Mouse (Mus musculus) stomach, postnatal 0 days (tissue): ENCODE data around the gene Cdipt. TPM values are rescaled to one million over a fixed set of nuclear protein-coding genes. Genes with fewer than 3 reads are reported as not detected.

Source experiments
- ATAC-seq: fragments of 200-750 bp; cut with Nextera tagmentation; 2 replicates; pipeline ENCODE4 v1.8.0; 2017; ENCODE audit not compliant: low FRiP score, low TSS enrichment
- DNase-seq: peaks from one replicate; pipeline ENCODE4 v3.0.0-alpha.2; 2016; ENCODE audit warnings: low spot score
- H3K27ac ChIP-seq: fragments of 300-500 bp; sonication (generic); replicated peaks from 2 replicates; pipeline ENCODE4 v1.5.1; 2014; ENCODE audit warnings: mild to moderate bottlenecking, control low read depth
- H3K27me3 ChIP-seq: fragments of 300-500 bp; sonication (generic); 2 replicates; pipeline ENCODE4 v1.6.1; 2014; ENCODE audit warnings: low read length; ENCODE audit not compliant: control insufficient read depth, insufficient read depth
- H3K36me3 ChIP-seq: fragments of 300-500 bp; sonication (generic); 2 replicates; pipeline ENCODE4 v1.6.1; 2014; ENCODE audit warnings: low read length, mixed read lengths; ENCODE audit not compliant: control insufficient read depth, insufficient read depth
- H3K4me1 ChIP-seq: fragments of 300-500 bp; sonication (generic); replicated peaks from 2 replicates; pipeline ENCODE4 v1.6.1; 2014; ENCODE audit warnings: antibody characterized with exemption; ENCODE audit not compliant: control insufficient read depth, insufficient read depth
- H3K4me2 ChIP-seq: fragments of 300-500 bp; sonication (generic); replicated peaks from 2 replicates; pipeline ENCODE4 v1.6.1; 2014; ENCODE audit warnings: low read depth, mild to moderate bottlenecking, control low read depth, moderate library complexity
- H3K4me3 ChIP-seq: fragments of 300-500 bp; sonication (generic); 2 replicates; pipeline ENCODE4 v1.5.1; 2014; ENCODE audit warnings: low read depth, low read length, control low read depth
- H3K9ac ChIP-seq: fragments of 300-500 bp; sonication (generic); 2 replicates; pipeline ENCODE4 v1.6.1; 2014; ENCODE audit warnings: mild to moderate bottlenecking, low read length, control low read depth, mixed read lengths
- H3K9me3 ChIP-seq: fragments of 300-500 bp; sonication (generic); 2 replicates; pipeline ENCODE4 v1.6.1; 2016; ENCODE audit warnings: low read length; ENCODE audit not compliant: control insufficient read depth
- CTCF ChIP-seq: IDR thresholded peaks from 2 replicates; pipeline ENCODE4 v1.5.1; 2016; ENCODE audit warnings: antibody characterized with exemption, low read depth, mild to moderate bottlenecking, moderate library complexity
- EP300 ChIP-seq: optimal IDR thresholded peaks from 2 replicates; pipeline ENCODE3; 2016; ENCODE audit warnings: antibody characterized with exemption
- WGBS: fragments of 180-500 bp; shearing (Covaris S2); extraction: QIAGEN DNeasy Blood & Tissue Kit; methylation state at CpG from one replicate; pipeline ENCODE4 v1.1.7; 2014; 5-methylcytosine and 5-hydroxymethylcytosine counted together
- polyA plus RNA-seq: library from polyadenylated mRNA; unstranded; fragments of >200 nt; fragmentation: Nextera tagmentation; extraction: Ambion mirVana; gene quantifications from 2 replicates; pipeline ENCODE4 v1.2.1, GENCODE M21; 2015

The Cdipt gene
- polyA plus RNA-seq, 1 experiment from 2014 or later = 80.4 TPM

GRCm38 (mm10) chr7:126975950-126976866, 494 bp downstream of the Cdipt start, which contains the start of gene Cdiptos:
TSS of gene Cdiptos (minus strand) at chr7:126976098.
- peaks cover 11% of the 10 kb centered on the region; the same call in 1 of the 2 replicates for H3K36me3 ChIP-seq
- H3K4me2 ChIP-seq = peak within 1 kb of the TSS; percentile 90
- 0 out of 2 replicates have a peak, but pooled peaks cover 4% of the 10 kb centered on the region for H3K4me1 ChIP-seq
- H3K9ac ChIP-seq = peak within 1 kb of the TSS; percentile 98
- ATAC-seq = peak; percentile 95
- DNase-seq = peak; percentile 96
- H3K4me3 ChIP-seq = peak within 1 kb of the TSS; percentile 99
- no peaks in the 10 kb centered on the region for H3K9me3 ChIP-seq
- no peaks in the 10 kb centered on the region for H3K27me3 ChIP-seq
- TF ChIP-seq EP300 (peak; percentile 70), CTCF (peak; percentile 99)
- H3K27ac ChIP-seq = peak within 1 kb of the TSS; percentile 98
- WGBS = under 1% methylated on average over 54 of the region's 55 CpGs

- Histone ChIP-seq H3K9ac (peak overlapping the region; percentile 98), H3K27me3 (no peaks in the 10 kb centered on the region), H3K27ac (peak overlapping the region; percentile 98), H3K4me1 (0 out of 2 replicates have a peak, but pooled peaks cover 4% of the 10 kb centered on the region), H3K4me2 (peak overlapping the region; percentile 90), H3K4me3 (peak overlapping the region; percentile 99), H3K9me3 (no peaks in the 10 kb centered on the region), H3K36me3 (peaks cover 14% of the 10 kb centered on the region; the same call in 1 of the 2 replicates)
- DNase-seq = peak; percentile 28
- WGBS = 19% methylated on average over 14 of the region's 14 CpGs
- TF ChIP-seq CTCF (no peak), EP300 (no peak)
- ATAC-seq = peak; percentile 24; the same call in 1 of the 2 replicates
These were observed 1.3 kb downstream of the Cdipt start for GRCm38 (mm10) chr7:126976878-126977459.

- Histone ChIP-seq H3K4me3 (no peak overlapping the region), H3K4me1 (0 out of 2 replicates have a peak, but pooled peaks cover 4% of the 10 kb centered on the region), H3K4me2 (no peak overlapping the region), H3K27me3 (no peaks in the 10 kb centered on the region), H3K9ac (no peak overlapping the region), H3K36me3 (peaks cover 14% of the 10 kb centered on the region; the same call in 1 of the 2 replicates), H3K9me3 (no peaks in the 10 kb centered on the region), H3K27ac (no peak overlapping the region)
- DNase-seq (no peak), ATAC-seq (no peak)
- WGBS = 84% methylated on average over 6 of the region's 6 CpGs
- no peak for TF ChIP-seq EP300
- no peak for TF ChIP-seq CTCF
These were observed 3.1 kb downstream of the Cdipt start for GRCm38 (mm10) chr7:126978841-126979240.

- TF ChIP-seq CTCF (no peak), EP300 (no peak)
These were observed 5.9 kb downstream of the Cdipt start for GRCm38 (mm10) chr7:126981601-126982000.

GRCm38 (mm10) chr7:126982054-126982453, 6.3 kb downstream of the Cdipt start:
- Histone ChIP-seq H3K27ac (no peak overlapping the region), H3K27me3 (no peaks in the 10 kb centered on the region), H3K9me3 (no peaks in the 10 kb centered on the region), H3K36me3 (peaks cover 14% of the 10 kb centered on the region; the same call in 1 of the 2 replicates), H3K4me3 (no peak overlapping the region), H3K4me1 (no peaks in the 10 kb centered on the region), H3K4me2 (no peak overlapping the region), H3K9ac (no peak overlapping the region)
- DNase-seq (no peak), ATAC-seq (no peak)
- no peak for TF ChIP-seq EP300
- TF ChIP-seq CTCF = no peak
- WGBS = 72% methylated on average over 4 of the region's 4 CpGs

More at GRCm38 (mm10) chr7:126981601-126982000, 5.9 kb downstream of the Cdipt start:
- no peaks in the 10 kb centered on the region for H3K27me3 ChIP-seq
- H3K9ac ChIP-seq = no peak overlapping the region
- H3K36me3 ChIP-seq = peaks cover 14% of the 10 kb centered on the region; the same call in 1 of the 2 replicates
- H3K27ac ChIP-seq = no peak overlapping the region
- no peak overlapping the region for H3K4me3 ChIP-seq
- H3K9me3 ChIP-seq = no peaks in the 10 kb centered on the region
- H3K4me1 ChIP-seq = no peaks in the 10 kb centered on the region
- 89% methylated on average over 2 of the region's 2 CpGs for WGBS
- DNase-seq (no peak), ATAC-seq (no peak)
- no peak overlapping the region for H3K4me2 ChIP-seq
